In genomic region chr2:180892841-180893521, GRCm38 (mm10) we compare ENCODE assay signal across 8 mouse cellular contexts. TPM values are rescaled to one million over a fixed set of nuclear protein-coding genes. Genes with fewer than 3 reads are reported as not detected.
DNase-seq lines count a peak whose midpoint lies in the region; ATAC-seq lines count a peak whose summit lies in the region.

No protein-coding gene starts in this region.

- peak overlapping the region; percentile 79 for H3K4me2 ChIP-seq in kidney, embryonic 15.5 days
- H3K4me2 ChIP-seq in heart, embryonic 13.5 days = peak overlapping the region; percentile 89
- H3K4me2 ChIP-seq in midbrain, embryonic 13.5 days (replicated peaks) = peak overlapping the region; percentile 75

- H3K4me3 ChIP-seq in kidney, embryonic 15.5 days (replicated peaks) = peak overlapping the region; percentile 48
- peak overlapping the region; percentile 58 for H3K4me3 ChIP-seq in heart, embryonic 13.5 days
- peak overlapping the region; percentile 98 for H3K4me3 ChIP-seq in midbrain, embryonic 13.5 days (replicated peaks)

- H3K9me3 ChIP-seq in kidney, embryonic 15.5 days (replicated peaks) = no peaks in the 10 kb centered on the region
- no peaks in the 10 kb centered on the region for H3K9me3 ChIP-seq in heart, embryonic 13.5 days
- no peaks in the 10 kb centered on the region for H3K9me3 ChIP-seq in midbrain, embryonic 13.5 days

- peaks cover 100% of the 10 kb centered on the region for H3K27me3 ChIP-seq in kidney, embryonic 15.5 days
- H3K27me3 ChIP-seq in heart, embryonic 13.5 days (replicated peaks) = peaks cover 100% of the 10 kb centered on the region
- no peaks in the 10 kb centered on the region for H3K27me3 ChIP-seq in midbrain, embryonic 13.5 days

- under 1% methylated on average over 93 of the region's 97 CpGs for WGBS in kidney, embryonic 15.5 days
- WGBS in heart, embryonic 13.5 days = under 1% methylated on average over 96 of the region's 97 CpGs
- WGBS in midbrain, embryonic 13.5 days = under 1% methylated on average over 94 of the region's 97 CpGs

- no peak overlapping the region for H3K27ac ChIP-seq in kidney, embryonic 15.5 days
- H3K27ac ChIP-seq in heart, embryonic 13.5 days (replicated peaks) = no peak overlapping the region
- H3K27ac ChIP-seq in midbrain, embryonic 13.5 days = peak overlapping the region; percentile 100

- ATAC-seq in kidney, embryonic 15.5 days (replicated peaks; ENCODE audit: low FRiP score) = no peak
- no peak for ATAC-seq in heart, embryonic 13.5 days (ENCODE audit: extremely low read depth, insufficient number of reproducible peaks, low FRiP score, low TSS enrichment)
- ATAC-seq in midbrain, embryonic 13.5 days = peak; percentile 37

- H3K4me1 ChIP-seq in kidney, embryonic 15.5 days = peaks cover 53% of the 10 kb centered on the region
- peaks cover 37% of the 10 kb centered on the region for H3K4me1 ChIP-seq in heart, embryonic 13.5 days
- peaks cover 71% of the 10 kb centered on the region for H3K4me1 ChIP-seq in midbrain, embryonic 13.5 days (replicated peaks)

- DNase-seq in kidney, adult 9 months = no peak
- DNase-seq in cerebellum, postnatal 14 days = peak; percentile 98 to 99
- DNase-seq in layer of hippocampus, postnatal 25 days (ENCODE audit: extremely low spot score in 1 of 2, low spot score in 1 of 2) = peak; percentile 83 to 86
- DNase-seq in thymus, postnatal 0 days (ENCODE audit: low spot score) = peak; percentile 7
- DNase-seq in lung, postnatal 25 days (ENCODE audit: low spot score) = no peak

- H3K36me3 ChIP-seq in kidney, embryonic 15.5 days = no peaks in the 10 kb centered on the region
- no peaks in the 10 kb centered on the region for H3K36me3 ChIP-seq in heart, embryonic 13.5 days
- H3K36me3 ChIP-seq in midbrain, embryonic 13.5 days = peaks cover 10% of the 10 kb centered on the region

- no peak overlapping the region for H3K9ac ChIP-seq in kidney, embryonic 15.5 days
- H3K9ac ChIP-seq in heart, embryonic 13.5 days = peak overlapping the region; percentile 59
- H3K9ac ChIP-seq in midbrain, embryonic 13.5 days (replicated peaks) = peak overlapping the region; percentile 100

RNA-seq across cellular contexts. Expression of gene Ythdf1, which starts 27.8 kb away (rescaled TPM):
- polyA plus RNA-seq in kidney, embryonic 15.5 days (2015; fragmentation: Nextera tagmentation; extraction: Ambion mirVana) = 58.2 and 61.6 TPM in 2 replicates
- 31.8 and 34.0 TPM in 2 replicates for polyA plus RNA-seq in heart, embryonic 13.5 days (2015; fragmentation: Nextera tagmentation; extraction: Ambion mirVana)
- 10 to 100 TPM; 58.7 to 62.5 TPM for total RNA-seq in layer of hippocampus, postnatal 25 days (2021)
- 37.7 and 47.2 TPM in 2 replicates for polyA plus RNA-seq in midbrain, embryonic 13.5 days (2015; fragmentation: Nextera tagmentation; extraction: Ambion mirVana)
- 52.6 and 53.9 TPM in 2 replicates for polyA plus RNA-seq in thymus, postnatal 0 days (2015; fragmentation: Nextera tagmentation; extraction: Ambion mirVana)

RNA-seq across cellular contexts. Expression of gene Birc7, which starts 35.8 kb away (rescaled TPM):
- not detected in 2 replicates for polyA plus RNA-seq in kidney, embryonic 15.5 days (2015; fragmentation: Nextera tagmentation; extraction: Ambion mirVana)
- 0.44 and 0.47 TPM in 2 replicates for polyA plus RNA-seq in heart, embryonic 13.5 days (2015; fragmentation: Nextera tagmentation; extraction: Ambion mirVana)
- under 1 TPM in 1 of 2 experiments, not detected in 1; 0.22 TPM for total RNA-seq in layer of hippocampus, postnatal 25 days (2021)
- polyA plus RNA-seq in midbrain, embryonic 13.5 days (2015; fragmentation: Nextera tagmentation; extraction: Ambion mirVana) = 0.27 and 0.55 TPM in 2 replicates
- 0.30 and 0.40 TPM in 2 replicates for polyA plus RNA-seq in thymus, postnatal 0 days (2015; fragmentation: Nextera tagmentation; extraction: Ambion mirVana)

Comparison
In these comparisons a context has a peak if more than half of its experiments do, and no peak if none do; other contexts are left out.
1. H3K4me3 ChIP-seq: peak in every context shown above with its lines; median percentile 98 in midbrain, embryonic 13.5 days; 58 in heart, embryonic 13.5 days; 48 in kidney, embryonic 15.5 days.
2. DNase-seq: peak in cerebellum, postnatal 14 days (2 of 2), layer of hippocampus, postnatal 25 days (2 of 2) and thymus, postnatal 0 days (single experiment); none in kidney, adult 9 months (single experiment) and lung, postnatal 25 days (single experiment).
3. Peak in every context shown above with its lines, with median percentiles within 50 percentile points of each other: H3K4me2 ChIP-seq.